Mouse (Mus musculus) intestine, embryonic 15.5 days (tissue): ENCODE results near the gene Mrps18a. TPM values are rescaled to one million over a fixed set of nuclear protein-coding genes. Genes with fewer than 3 reads are reported as not detected.

Experiments
- ATAC-seq: fragments of 200-750 bp; cut with Nextera tagmentation; 2 replicates; pipeline ENCODE4 v1.8.0; 2017; ENCODE audit warnings: moderate TSS enrichment, moderate library complexity
- H3K27ac ChIP-seq: fragments of 300-500 bp; sonication (generic); 2 replicates; pipeline ENCODE4 v1.5.1; 2015; ENCODE audit warnings: mild to moderate bottlenecking, inconsistent platforms
- H3K27me3 ChIP-seq: fragments of 300-500 bp; sonication (generic); replicated peaks from 2 replicates; pipeline ENCODE4 v1.6.1; 2015; ENCODE audit warnings: inconsistent platforms
- H3K36me3 ChIP-seq: fragments of 300-500 bp; sonication (generic); 2 replicates; pipeline ENCODE4 v1.6.1; 2015; ENCODE audit warnings: inconsistent platforms
- H3K4me1 ChIP-seq: fragments of 300-500 bp; sonication (generic); replicated peaks from 2 replicates; pipeline ENCODE4 v1.6.1; 2015; ENCODE audit warnings: inconsistent platforms
- H3K4me2 ChIP-seq: fragments of 300-500 bp; sonication (generic); replicated peaks from 2 replicates; pipeline ENCODE4 v1.6.1; 2015; ENCODE audit warnings: mild to moderate bottlenecking, inconsistent platforms
- H3K4me3 ChIP-seq: fragments of 300-500 bp; sonication (generic); replicated peaks from 2 replicates; pipeline ENCODE4 v1.5.1; 2015; ENCODE audit warnings: inconsistent platforms
- H3K9ac ChIP-seq: fragments of 300-500 bp; sonication (generic); 2 replicates; pipeline ENCODE4 v1.6.1; 2015; ENCODE audit warnings: inconsistent platforms
- H3K9me3 ChIP-seq: fragments of 300-500 bp; sonication (generic); 2 replicates; pipeline ENCODE4 v1.6.1; 2016; ENCODE audit warnings: inconsistent platforms
- WGBS: fragments of 180-500 bp; shearing (Covaris S2); methylation state at CpG from one replicate; pipeline ENCODE4 v1.1.7; 2015; 5-methylcytosine and 5-hydroxymethylcytosine counted together
- polyA plus RNA-seq: library from polyadenylated mRNA; unstranded; fragments of >200 nt; fragmentation: Nextera tagmentation; extraction: Ambion mirVana; gene quantifications from 2 replicates; pipeline ENCODE4 v1.2.1, GENCODE M21; 2015

The Mrps18a gene
- polyA plus RNA-seq: 153 and 158 TPM in 2 replicates

DNA sequence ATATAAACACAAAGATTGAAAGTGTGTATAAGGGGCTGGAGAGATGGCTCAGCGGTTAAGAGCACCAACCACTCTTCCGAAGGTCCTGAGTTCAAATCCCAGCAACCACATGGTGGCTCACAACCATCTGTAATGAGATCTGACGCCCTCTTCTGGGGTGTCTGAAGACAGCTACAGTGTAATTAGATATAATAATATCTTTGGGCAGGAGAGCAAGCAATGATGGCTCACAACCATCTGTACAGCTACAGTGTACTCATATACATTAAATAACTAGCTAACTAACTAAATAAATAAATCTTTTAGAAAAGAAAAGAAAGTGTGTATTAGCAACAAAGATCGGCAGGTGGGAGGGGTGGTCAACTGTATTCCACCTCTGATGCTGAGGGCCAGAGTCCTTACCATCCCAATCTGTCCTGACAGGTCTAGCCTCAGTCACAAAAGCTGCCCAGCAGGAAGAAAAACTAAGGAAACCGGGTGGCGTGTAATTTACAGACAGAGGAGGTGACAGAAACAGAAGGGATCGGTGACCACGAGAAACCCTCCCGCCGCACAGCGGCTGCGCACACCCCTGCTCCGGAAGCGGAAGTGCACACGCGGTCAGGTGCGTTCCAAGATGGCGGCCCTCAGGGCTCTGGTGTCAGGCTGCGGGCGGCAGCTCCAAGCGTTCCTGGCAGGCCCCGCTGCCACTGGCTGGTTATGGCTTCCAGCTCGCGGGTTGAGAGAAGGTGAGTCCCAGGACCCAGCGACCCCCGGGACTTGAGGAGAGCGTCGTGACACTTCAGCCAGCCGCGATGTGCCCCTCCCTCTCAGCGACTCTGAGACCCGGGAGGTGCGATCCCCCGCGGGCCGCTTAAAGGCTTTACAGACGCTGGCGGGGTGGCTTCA, at the start of gene Mrps18a:
Gene Mrps18a, plus strand, starts transcription at position 585 of the 888 bp plus-strand sequence.
- Histone ChIP-seq H3K4me3 (peak within 1 kb of the TSS; percentile 84), H3K9ac (peak within 1 kb of the TSS; percentile 80), H3K4me2 (peak within 1 kb of the TSS; percentile 84), H3K36me3 (no peaks in the 10 kb centered on the region), H3K9me3 (no peaks in the 10 kb centered on the region), H3K27ac (0 out of 2 replicates have a peak within 1 kb of the TSS, but pooled peaks have one; percentile 48), H3K4me1 (peaks cover 10% of the 10 kb centered on the region), H3K27me3 (0 out of 2 replicates have a peak, but pooled peaks cover 6% of the 10 kb centered on the region)
- peak; percentile 97 for ATAC-seq
- 6% methylated on average over 38 of the region's 38 CpGs for WGBS

DNA sequence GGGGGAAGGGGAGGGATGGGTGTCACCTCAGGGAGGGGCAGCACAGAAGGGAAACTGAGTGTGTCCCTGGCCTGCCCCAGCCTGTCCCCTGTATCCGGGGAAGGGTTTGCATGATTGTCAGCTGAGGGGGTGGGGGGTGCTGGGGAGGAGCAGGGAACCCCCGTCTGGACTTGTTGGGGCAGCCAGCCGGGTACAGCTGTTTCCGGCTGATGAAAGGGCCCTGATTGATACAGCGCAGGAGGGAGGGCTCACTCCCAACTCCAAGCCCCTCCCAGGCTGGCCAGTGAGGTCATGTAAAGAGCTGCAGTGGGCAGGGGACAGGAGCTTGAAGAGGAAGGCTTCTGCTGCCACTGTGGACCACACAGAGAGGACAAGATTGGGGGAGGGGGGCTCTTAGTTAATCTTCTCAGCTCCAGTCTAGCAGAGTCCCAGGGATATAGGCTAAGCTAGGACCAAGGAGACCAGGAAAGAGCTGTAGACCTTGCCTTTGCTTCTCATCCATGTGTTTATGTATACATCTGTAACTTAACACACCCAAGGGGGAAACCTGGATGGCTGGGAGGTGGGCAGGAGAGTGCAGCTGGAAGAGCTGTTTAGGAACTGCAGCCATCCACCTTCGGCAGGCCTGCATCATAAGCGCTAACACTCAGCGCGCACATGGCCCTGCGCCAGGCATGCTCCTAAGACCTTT, 47.4 kb upstream of the Mrps18a start:
- peaks cover 11% of the 10 kb centered on the region for H3K4me1 ChIP-seq
- no peaks in the 10 kb centered on the region for H3K36me3 ChIP-seq
- no peaks in the 10 kb centered on the region for H3K27me3 ChIP-seq
- 25% methylated on average over 10 of the region's 10 CpGs for WGBS
- peak; percentile 82 for ATAC-seq
- peak overlapping the region; percentile 24 for H3K4me2 ChIP-seq
- no peaks in the 10 kb centered on the region for H3K9me3 ChIP-seq
- H3K9ac ChIP-seq: 0 out of 2 replicates have a peak overlapping the region, but pooled peaks have one; percentile 1
- H3K27ac ChIP-seq: peak overlapping the region; percentile 48; the same call in 1 of the 2 replicates
- H3K4me3 ChIP-seq: no peak overlapping the region

DNA sequence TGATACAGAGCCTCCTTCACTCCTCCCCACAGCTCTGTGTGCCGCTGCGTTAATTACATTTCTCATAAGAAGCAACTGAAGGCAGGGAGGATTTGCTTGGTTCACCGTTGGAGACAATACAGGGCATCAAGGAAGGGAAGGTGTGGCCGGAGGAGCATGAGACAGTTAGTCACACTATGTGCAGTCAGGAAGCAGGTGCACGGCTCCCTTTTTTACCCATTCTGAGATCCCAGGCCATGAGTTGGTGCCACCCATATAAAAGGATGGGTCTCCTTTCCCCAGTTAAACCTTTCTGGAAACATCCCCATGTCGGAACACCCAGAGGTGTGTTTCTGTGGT, 46.8 kb upstream of the Mrps18a start:
- Histone ChIP-seq H3K4me1 (peaks cover 11% of the 10 kb centered on the region), H3K36me3 (no peaks in the 10 kb centered on the region), H3K9ac (no peak overlapping the region), H3K9me3 (no peaks in the 10 kb centered on the region), H3K4me3 (no peak overlapping the region), H3K4me2 (peak overlapping the region; percentile 24; the same call in 1 of the 2 replicates), H3K27me3 (no peaks in the 10 kb centered on the region), H3K27ac (no peak overlapping the region)
- 45% methylated on average over 6 of the region's 6 CpGs for WGBS
- ATAC-seq: no peak

DNA sequence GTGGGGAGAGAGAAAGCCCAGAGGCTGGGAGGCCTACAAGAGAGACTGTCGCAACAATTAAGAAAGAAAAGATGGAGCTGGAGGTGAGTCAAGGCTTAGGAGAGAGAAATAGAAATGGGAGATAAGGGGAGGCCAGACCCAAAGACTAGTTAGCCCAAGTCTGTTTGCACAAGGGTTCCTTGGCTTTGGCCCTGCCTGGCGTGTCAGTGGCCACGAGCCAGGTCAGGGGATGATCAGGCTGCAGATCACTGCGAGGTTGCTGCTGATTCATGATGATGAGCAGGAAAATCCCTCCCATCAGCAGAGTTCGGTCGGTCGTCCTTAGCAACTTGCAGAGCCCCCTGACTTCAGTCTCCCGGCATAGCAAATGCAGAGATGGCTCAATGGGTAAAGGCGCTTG, 40.7 kb upstream of the Mrps18a start:
- ATAC-seq: no peak
- H3K4me3 ChIP-seq: no peak overlapping the region
- H3K27ac ChIP-seq: no peak overlapping the region
- no peak overlapping the region for H3K4me2 ChIP-seq
- H3K27me3 ChIP-seq: no peaks in the 10 kb centered on the region
- H3K9ac ChIP-seq: no peak overlapping the region
- H3K36me3 ChIP-seq: no peaks in the 10 kb centered on the region
- H3K9me3 ChIP-seq: no peaks in the 10 kb centered on the region
- peaks cover 17% of the 10 kb centered on the region for H3K4me1 ChIP-seq
- WGBS: 63% methylated on average over 9 of the region's 9 CpGs

DNA sequence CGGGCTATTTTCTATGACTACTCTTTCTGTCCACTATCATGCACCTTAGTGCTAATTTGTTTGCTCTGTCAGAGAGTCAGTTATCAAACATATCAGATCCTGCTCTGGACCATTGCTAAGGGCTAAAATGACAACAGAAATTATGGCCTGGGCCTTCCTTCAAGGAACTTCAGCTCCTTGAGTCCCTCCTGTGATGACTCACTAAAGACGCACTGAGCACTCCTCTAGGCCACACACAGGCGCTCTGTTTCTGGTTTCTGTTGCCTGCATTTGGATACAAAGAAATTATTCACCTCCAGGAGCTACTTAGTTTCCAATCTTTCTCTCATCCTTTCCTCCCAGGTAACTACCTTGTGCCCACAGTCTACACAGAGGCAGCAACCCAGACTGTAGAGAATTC, 39.3 kb upstream of the Mrps18a start:
- 75% methylated on average over 3 of the region's 3 CpGs for WGBS
- Histone ChIP-seq H3K9ac (no peak overlapping the region), H3K27ac (no peak overlapping the region), H3K27me3 (no peaks in the 10 kb centered on the region), H3K4me3 (no peak overlapping the region), H3K4me2 (no peak overlapping the region), H3K9me3 (no peaks in the 10 kb centered on the region), H3K4me1 (peaks cover 27% of the 10 kb centered on the region), H3K36me3 (no peaks in the 10 kb centered on the region)
- no peak for ATAC-seq

DNA sequence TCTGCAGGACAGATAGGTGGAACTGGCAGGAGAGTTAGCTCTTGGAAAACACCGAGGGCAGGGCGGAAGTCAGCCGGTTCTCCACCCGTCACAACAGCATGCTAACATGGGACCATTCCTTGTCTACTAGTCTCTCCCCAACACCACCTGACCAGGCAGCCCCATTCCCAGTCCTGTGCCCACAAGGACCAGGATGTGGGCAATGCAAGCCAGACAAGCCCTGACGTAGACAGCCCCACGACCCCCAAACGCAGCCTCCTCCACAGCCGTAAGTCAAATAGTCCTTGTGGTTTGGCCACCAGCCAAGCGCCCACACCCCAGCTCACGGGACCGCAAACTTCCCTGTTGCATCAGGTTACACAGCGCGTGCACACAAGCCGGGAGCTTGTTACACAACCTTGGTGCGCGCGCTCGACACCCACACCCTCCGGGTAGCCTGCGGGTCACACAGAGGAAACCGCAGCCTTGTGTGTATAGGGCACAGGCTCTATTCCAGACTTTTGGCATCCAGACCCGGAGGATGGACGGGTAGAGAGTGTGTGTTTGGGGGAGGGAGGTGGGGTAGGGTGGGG, 37.0 kb upstream of the Mrps18a start:
- H3K4me3 ChIP-seq: peak overlapping the region; percentile 25
- 0 out of 2 replicates have a peak overlapping the region, but pooled peaks have one; percentile 12 for H3K9ac ChIP-seq
- WGBS: 12% methylated on average over 23 of the region's 23 CpGs
- H3K4me1 ChIP-seq: peaks cover 27% of the 10 kb centered on the region
- H3K27ac ChIP-seq: 0 out of 2 replicates have a peak overlapping the region, but pooled peaks have one; percentile 28
- ATAC-seq: peak; percentile 85
- H3K27me3 ChIP-seq: no peaks in the 10 kb centered on the region
- H3K36me3 ChIP-seq: no peaks in the 10 kb centered on the region
- H3K4me2 ChIP-seq: peak overlapping the region; percentile 59
- no peaks in the 10 kb centered on the region for H3K9me3 ChIP-seq

DNA sequence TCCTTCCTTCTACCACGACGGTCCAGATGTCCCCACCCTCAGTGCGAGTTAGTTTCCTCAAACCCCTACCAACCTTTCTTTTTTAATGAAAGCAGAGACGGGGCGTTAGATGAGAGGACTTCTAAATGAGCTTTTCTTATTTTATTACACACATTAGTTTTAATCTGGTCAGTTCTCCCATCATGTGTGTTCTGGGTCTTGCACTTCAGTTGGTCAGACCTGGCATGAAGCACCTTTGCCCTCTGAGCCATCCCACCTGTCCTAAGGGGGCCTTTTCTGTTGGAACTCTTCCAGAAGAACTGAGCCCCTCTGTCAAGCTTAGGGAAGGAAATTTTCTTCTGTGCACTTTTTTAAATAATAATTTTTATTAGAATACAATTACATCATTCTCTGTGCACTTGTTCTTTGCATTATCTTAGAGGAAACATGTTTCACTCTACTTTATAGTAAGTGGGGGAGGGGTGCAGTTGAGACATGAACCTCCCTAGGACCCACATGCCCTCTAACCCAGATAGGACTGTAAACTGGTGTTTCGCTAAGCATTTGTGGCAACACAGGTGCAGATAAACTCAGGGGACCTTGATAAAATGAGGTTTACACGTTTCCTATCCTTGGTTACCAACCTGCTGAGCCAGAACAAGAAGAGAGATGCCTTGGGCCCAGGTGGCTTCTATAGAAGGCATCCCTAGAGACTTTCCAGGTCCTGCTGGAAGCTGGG, 36.2 kb upstream of the Mrps18a start:
- WGBS: 40% methylated on average over 7 of the region's 7 CpGs
- Histone ChIP-seq H3K36me3 (no peaks in the 10 kb centered on the region), H3K9me3 (no peaks in the 10 kb centered on the region), H3K9ac (no peak overlapping the region), H3K27me3 (no peaks in the 10 kb centered on the region), H3K4me3 (peak overlapping the region; percentile 25; the same call in 1 of the 2 replicates), H3K4me1 (peaks cover 27% of the 10 kb centered on the region), H3K27ac (no peak overlapping the region), H3K4me2 (peak overlapping the region; percentile 59)
- no peak for ATAC-seq

DNA sequence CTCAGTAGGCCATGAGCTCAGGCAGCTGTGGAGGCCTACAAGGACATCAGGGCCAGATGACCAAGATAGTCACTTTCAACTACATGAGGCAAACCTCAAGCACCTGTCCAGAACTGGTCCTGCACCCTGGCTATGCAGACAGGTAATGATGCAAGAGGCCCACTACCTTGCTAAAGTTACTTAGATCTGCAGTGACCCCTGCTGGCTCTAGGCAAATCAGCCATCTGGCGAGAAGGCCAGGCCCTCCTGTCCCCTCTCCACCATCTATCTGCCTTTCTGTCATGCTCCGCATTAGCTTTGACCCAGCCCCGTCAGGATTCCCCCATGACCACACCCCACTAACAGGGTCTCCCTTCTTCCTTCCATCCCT, 35.7 kb upstream of the Mrps18a start:
- Histone ChIP-seq H3K4me3 (no peak overlapping the region), H3K4me1 (peaks cover 27% of the 10 kb centered on the region), H3K27ac (no peak overlapping the region), H3K9ac (no peak overlapping the region), H3K36me3 (no peaks in the 10 kb centered on the region), H3K9me3 (no peaks in the 10 kb centered on the region), H3K4me2 (no peak overlapping the region), H3K27me3 (no peaks in the 10 kb centered on the region)
- 61% methylated on average over 3 of the region's 3 CpGs for WGBS
- peak; percentile 32; the same call in 1 of the 2 replicates for ATAC-seq

DNA sequence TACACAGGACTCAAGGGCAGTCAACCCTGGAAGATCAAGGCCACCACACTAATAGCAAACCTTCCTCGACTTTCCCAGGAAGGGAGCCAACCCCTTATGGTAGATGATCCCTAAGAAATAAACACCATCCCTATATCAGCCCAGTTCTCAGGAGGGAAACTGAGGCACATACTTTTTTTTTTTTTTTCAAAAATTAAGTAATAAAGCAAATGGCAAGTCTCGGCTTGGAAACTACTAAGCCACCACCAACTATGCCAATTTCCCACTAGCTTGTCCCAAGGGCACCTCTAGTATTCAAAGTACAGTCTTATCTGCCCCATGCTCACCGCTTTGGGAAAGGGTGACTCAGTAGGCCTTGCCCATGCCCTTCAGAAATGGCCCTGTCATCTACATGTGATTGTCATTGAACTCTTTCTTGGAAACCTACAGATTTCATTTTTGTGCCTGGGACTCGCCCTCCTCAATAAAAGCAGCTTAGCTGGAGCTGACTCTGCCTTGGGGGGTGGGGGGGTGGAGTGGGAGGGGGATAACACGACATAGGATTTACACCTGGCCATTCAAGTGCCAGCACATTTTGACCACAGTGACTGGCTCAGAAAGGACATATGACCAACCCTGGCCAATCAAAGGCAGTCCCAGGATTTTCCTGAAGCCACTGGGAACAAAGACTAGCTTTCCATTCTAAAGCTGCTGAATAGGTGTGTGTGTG, 35.1 kb upstream of the Mrps18a start:
- Histone ChIP-seq H3K4me2 (no peak overlapping the region), H3K27ac (no peak overlapping the region), H3K4me3 (no peak overlapping the region), H3K27me3 (no peaks in the 10 kb centered on the region), H3K4me1 (peaks cover 27% of the 10 kb centered on the region), H3K9ac (no peak overlapping the region), H3K36me3 (no peaks in the 10 kb centered on the region), H3K9me3 (no peaks in the 10 kb centered on the region)
- peak; percentile 39 for ATAC-seq
- 67% methylated on average over 5 of the region's 5 CpGs for WGBS

DNA sequence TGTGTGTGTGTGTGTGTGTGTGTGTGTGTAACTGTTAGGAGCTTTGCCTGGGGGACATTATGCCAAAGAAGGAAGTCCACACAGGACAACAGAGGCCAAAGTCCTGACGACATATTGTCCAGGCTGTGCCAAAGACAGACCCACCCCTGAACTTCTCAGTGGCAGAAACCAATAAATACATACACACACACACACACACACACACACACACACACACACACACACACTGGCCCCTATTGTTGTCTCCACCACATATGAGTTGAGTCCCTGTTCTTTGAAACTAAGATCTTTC, 34.6 kb upstream of the Mrps18a start:
- Histone ChIP-seq H3K4me1 (peaks cover 27% of the 10 kb centered on the region), H3K27me3 (no peaks in the 10 kb centered on the region), H3K27ac (no peak overlapping the region), H3K9me3 (no peaks in the 10 kb centered on the region), H3K9ac (no peak overlapping the region), H3K36me3 (no peaks in the 10 kb centered on the region), H3K4me3 (no peak overlapping the region), H3K4me2 (no peak overlapping the region)
- 67% methylated on average over 1 of the region's 1 CpGs for WGBS
- peak; percentile 43; the same call in 1 of the 2 replicates for ATAC-seq

DNA sequence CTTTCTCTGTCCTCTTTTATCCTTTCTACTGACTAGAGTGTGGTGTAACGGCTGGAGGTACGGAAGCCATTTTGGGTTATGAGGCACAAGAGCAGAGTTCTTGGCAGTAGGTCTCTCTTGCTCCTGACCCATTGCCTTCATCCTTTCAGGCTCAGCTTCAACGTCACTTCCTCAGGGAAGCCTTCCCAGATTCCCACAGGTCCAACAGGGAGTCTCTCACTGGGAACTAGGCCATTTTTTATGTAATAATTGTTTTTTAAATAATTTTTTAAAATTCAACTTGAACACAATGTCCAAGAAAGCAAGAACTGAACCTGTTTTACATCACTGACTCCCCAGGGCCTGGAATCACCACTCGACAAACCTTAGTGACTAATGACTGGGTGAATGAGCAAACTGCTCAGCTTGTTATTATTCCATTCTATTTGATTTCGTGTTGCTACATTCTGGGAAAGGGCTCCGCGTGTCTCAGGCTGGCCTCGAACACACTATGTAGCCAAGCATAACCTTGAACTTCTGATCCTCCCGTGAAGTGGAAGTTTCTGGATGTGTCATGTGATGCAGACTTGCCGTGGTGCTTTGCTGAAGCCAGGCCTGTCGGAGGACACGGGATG, 32.8 kb upstream of the Mrps18a start:
- H3K27me3 ChIP-seq: no peaks in the 10 kb centered on the region
- WGBS: 86% methylated on average over 12 of the region's 12 CpGs
- peaks cover 32% of the 10 kb centered on the region for H3K4me1 ChIP-seq

More for the DNA sequence above, 32.8 kb upstream of the Mrps18a start:
- no peaks in the 10 kb centered on the region for H3K9me3 ChIP-seq
- no peak overlapping the region for H3K9ac ChIP-seq
- H3K4me3 ChIP-seq: no peak overlapping the region
- H3K4me2 ChIP-seq: no peak overlapping the region
- H3K36me3 ChIP-seq: no peaks in the 10 kb centered on the region
- no peak overlapping the region for H3K27ac ChIP-seq
- ATAC-seq: no peak
